Mouse (Mus musculus): ENCODE data around the gene Ablim1.

Ablim1 gene

DNA sequence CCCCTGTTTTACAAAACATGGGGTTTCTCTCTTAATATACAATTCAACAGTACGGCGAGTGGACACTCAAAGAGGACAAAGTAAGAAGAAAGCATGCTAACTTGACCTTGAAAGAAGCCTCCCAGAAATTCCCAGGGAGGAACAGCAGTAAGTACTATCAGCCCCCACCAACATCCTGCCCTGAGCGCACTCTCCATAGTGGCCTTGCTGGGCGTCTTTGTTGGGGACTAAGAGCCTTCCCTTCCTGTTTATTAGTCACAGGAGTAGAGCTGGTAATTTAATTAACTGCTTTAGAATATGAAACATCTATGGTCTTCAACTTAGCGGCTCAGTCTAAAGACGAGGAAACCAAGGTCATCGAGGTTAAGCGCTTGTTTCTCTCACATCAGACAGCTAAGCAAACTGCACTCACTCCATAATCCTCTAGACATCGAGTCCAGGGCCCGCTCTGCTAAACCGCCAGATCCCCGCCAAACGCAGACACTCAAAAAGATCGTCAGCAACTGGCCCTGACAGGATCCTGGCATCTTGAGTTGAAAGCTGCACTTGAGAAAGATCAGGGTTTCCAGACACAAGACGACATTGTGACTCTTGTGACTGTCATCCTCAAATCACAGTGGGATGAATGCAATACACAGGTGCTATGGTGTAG lies 50.3 kb downstream of the Ablim1 start:
- no peak for DNase-seq (ENCODE audit: low spot score in 2 of 2)

DNA sequence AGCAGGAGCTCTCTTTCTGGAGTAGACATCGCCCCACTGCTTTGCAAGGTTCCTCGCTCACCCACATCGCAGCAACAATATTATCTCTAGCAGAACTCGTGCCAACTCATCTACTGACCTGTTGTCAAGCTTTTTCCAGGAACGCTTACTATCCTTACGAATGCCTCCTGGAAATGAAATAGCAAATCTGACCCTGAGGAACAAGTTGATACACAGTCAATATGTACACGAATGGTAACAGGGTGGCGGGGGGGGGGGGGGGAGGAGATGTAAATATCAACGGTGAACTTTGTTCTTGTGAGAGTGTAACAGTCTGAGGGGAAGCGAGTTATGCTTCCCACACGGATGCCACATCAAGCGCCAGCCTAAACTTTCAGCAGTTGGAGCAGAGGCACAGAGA lies 56.9 kb downstream of the Ablim1 start:
- DNase-seq (ENCODE audit: low spot score in 2 of 2) = no peak

DNA sequence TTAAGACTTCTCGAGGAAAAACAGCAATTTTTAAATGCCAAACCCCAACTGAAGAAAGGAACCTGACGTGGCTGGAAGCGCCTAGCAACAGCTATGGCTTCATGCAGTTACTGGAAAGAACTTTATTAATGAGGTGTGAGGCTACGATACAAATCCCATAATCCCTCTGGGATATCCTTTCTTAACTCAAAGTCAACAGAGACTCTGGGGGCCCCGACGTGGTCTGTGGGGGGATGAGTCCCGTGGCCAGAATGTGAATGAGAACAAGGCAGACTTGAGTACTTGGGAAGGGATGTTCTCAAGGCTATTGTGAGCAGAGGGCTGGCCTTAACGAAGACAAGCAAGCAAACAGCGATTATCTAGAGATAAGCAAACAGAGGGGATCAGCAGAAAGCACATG lies 58.1 kb downstream of the Ablim1 start:
- DNase-seq (ENCODE audit: low spot score in 2 of 2) = no peak

DNA sequence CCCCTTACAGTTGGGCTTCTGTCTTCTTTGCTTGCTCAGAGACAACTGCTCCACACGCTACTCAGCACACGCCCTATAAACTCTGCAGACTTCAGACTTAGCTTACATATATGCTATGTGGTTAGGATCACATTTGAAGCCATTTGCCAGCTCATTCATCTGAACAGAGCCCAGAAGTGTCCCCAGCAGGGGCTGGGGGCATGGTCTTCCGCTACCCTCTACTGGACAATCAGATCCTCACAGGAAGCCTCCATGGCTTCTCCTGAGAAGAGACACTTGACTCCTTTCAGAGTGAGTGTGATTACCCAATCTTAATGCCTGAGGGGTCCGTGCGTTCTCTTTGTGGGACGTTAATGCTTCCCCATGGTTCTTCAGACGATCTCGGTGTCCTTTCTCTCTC lies 59.6 kb downstream of the Ablim1 start:
- DNase-seq (ENCODE audit: low spot score in 2 of 2) = no peak

DNA sequence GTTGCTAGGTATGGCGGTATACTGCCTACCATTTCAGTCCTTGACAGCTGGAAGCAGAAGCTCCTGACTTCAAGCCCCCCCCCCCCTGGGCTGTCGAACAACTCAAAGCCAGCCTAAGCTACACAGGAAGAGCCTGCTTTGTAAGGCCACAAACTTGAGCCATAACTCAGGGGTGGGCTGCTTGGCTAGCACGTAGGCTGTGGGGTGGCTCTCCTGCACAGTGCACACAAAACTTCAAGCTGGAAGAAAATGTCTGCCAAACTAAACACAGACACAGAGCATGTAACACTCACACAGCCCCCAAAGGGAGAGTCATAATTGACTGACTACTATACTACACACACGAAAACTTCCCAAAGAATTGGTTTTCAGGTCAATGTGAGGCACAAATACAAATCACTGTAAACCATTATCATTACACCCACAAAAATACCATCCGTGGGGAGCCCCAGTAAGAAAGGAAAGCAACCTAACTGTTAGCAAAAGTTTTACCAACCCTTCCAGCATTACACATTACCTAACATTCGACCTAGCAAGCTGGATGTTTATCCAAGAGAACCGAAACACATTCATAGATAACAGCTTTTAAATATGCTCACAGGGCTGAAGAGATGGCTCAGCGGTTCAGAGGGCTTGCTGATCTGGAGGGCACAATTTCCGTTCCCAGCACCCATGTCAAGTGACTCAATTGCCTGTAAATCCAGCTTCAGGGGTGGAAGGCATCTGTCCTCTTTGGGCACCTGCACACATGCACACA lies 61.8 kb downstream of the Ablim1 start:
- no peak for DNase-seq (ENCODE audit: low spot score in 2 of 2)

DNA sequence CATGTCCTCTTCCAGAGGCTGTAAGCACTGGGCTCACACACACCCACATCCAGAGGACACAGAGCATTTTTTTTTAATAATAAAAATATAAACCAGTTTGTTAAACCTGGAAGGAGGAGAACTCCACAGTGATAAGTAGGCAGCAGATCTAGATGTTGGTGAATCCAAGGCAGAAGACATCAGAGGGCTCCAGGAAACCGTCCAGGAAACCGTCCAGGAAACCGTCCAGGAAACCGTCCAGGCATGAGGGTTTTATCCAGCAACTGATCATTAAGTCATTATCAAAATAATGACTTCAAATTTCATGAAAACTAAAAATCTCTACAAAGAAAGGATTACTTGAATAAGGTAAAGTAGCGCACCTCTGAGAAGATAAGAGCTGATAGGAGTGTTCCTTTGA lies 65.9 kb downstream of the Ablim1 start:
- DNase-seq (ENCODE audit: low spot score in 2 of 2) = no peak

DNA sequence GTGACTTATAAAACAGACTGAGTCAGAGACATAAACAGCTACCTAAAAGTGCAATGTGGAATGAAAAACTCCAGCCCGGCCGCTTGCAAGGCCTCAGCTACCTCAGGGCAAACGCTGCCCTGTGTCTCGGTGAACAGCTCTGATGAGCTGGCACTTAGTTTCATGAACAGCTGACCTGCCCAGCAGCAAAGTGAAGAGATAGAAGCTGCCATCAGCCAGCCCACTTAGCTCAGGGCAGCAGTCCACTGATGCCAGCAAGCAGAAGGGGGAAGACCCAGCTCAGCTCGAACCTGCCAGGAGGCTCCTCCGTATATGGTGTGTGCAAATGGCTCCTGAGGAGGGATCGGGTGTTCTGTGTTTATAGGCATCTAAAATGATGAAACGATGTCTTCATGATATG lies 67.5 kb downstream of the Ablim1 start:
- no peak for DNase-seq (ENCODE audit: low spot score in 2 of 2)

DNA sequence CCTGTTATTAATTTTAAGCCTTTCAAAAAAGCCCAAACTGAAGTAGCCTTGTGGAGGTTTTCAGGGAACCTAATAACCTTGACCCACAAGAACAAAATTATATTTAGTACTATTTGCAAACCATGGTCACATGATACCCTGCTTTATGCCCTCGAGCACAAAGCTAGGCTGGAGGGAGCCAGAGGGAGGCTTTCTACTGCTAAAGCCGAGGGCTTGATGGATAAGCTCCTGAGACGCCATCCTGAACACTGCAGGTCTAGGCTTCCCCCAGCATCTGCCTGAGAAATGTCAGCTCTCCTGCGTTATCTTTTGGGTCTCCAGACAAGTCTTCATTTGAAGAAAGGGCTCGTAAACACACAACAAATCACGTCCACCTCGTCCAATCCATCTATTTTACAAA lies 70.4 kb downstream of the Ablim1 start:
- no peak for DNase-seq (ENCODE audit: low spot score in 2 of 2)

DNA sequence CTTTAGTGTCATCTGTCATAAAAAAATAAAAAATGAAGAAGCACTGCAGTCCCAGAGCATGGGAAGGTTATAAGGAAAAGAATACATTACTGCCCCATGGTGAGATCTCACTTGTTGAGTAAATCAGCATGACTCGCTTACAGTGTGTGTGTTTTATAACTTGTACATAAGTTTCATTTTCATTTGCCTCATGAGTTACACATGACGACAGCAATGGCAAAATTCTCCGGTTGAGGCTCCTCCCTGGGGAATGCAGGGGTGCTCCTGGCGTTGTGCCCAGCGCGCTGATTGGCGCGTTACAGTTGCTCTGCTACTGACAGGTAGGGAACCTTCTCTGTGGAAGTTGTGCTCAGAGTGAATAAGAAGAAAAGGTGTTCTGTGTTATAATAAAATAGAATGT lies 71.1 kb downstream of the Ablim1 start:
- no peak for DNase-seq (ENCODE audit: low spot score in 2 of 2)

DNA sequence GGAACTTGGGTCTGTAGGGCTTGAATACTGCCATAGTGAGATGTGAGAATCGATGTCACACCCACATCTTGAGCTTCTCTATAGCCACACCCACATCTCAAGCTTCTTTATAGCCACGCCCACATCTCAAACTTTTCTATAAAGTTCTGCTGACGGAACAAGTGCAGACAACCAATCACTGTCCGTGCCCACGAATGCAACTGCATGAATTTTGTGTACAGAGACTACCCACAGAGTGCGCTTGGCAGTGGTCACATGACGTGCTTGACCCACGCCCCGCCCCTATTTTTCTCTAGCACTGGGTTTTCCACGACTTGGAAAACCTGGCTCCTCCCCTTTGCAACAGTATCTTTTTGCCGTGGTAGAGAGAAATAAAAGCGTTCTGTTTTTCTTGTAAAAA lies 71.5 kb downstream of the Ablim1 start:
- no peak for DNase-seq (ENCODE audit: low spot score in 2 of 2)

DNA sequence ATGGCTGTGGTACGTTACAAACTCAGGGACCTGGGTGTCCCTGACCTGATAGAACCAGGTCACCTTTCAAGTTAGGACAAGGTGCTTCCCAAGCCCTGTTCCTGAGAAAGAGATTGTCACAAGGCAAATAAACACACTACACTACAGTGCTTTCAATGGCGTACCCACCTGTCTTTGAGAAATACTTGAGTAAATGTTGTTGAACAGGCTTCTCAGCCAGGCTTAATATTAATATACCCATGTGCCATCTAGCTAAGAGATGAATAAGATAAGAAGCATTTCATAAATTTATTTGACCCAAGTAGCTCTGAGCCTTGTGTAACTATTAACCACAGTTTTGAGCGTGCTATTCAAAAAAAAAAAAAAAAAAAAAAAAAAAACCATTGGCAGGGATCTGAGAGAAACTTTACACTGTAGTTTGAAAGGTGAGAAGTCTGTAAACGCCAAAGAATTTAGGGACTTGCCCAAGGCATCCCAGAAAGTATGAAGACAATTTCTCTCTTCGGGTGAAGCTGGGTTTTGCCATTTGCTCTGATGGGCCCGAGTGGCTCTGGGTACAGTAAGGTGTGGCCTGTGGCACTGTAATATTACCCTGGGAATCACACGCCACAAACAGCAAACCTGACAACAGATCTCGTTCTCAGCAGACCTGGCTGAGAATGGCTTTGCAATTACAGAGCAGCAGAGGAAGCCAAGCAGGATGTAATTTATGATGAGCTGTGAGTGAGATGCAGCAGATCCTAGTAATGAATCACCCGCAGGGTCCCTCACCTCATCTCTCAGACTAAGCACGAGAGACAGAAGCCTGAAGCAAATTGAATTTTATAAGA lies 73.1 kb downstream of the Ablim1 start:
- no peak for DNase-seq (ENCODE audit: low spot score in 2 of 2)

DNA sequence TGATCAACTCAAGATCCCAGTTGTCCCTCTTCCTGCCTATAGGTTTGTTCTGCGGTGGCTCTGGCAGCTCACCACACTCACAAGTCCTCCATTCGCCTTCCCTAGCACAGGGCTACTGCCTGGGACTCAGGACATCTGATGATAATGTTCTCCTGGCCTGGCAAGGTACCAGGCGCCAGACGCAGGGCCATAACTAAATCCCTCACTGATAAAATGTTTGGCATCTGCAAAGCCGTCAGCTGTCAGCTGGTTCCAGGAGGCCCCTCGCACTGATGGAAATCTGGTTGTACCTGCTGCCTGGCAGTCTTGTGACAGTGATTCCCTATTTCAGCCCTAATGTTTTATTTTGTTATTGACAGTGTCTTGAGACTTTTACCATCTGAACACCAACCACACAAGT lies 74.5 kb downstream of the Ablim1 start:
- DNase-seq (ENCODE audit: low spot score in 2 of 2) = no peak

DNA sequence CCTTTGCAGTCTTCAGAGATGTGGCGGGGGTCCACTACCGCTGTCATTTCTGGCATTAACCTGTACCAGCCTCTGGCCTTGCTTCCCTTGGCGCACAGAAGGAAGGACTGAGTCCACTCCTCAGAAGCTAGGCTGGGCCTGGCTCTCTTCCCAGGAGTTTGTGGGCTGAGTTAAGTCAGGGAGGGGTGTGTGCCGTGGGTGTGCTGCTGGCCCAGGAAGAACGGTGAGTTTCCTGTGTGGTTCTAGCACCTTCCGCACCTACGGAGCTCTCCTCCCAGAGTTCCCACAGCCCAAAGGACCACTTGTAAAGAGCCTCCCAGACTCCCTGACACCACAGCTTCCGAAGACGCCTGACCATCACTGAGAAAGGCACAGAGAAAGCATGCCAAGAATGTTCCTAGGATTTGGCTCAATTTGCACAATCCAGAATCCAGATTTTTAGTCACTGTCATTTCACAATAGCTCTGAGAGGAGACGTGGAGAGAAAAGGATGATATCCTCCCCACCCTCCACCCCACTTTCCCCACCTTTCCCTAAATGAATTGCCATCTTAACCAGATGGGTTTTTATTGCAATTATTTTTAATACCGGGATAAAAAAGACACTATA lies 75.4 kb downstream of the Ablim1 start:
- DNase-seq (ENCODE audit: low spot score in 2 of 2) = peak; percentile 54 to 65

DNA sequence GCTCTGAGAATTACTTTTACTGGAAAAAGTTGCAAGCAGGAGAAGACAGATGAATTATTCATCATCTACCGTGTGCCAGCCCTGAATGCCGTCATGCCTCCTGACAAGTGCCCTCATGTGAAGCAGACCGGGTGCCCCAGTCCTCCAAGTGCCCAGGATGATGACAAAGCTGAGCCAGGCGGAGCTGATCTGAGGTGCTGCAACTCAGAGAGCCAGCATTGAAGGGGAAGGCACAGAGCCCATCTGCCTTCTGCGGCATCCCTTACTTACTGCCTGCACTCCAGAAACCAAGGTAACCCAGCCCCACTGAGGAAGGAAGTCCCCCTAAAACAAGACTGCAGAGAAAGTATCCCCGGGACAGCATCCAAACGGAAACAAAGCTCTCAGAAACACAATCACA lies 76.3 kb downstream of the Ablim1 start:
- DNase-seq (ENCODE audit: low spot score in 2 of 2) = no peak

DNA sequence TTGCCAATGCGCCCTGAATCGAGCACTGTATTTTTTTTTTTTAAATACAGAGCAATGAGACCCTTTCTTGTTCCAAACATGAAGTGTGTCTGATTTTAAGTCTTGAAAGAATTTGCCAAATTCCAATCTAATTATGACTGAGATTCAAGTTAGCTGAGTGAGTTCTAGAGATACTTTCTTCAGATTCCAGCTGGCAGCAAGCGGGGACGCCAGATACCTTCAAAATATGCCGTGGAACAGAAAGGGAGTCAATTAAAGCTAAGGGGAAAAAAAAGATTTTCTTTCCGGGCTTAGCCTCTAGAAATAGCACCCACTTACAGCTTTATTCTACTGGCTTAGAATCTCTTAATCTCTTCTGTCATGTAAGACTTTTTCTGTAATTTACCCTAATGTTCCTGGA lies 77.2 kb downstream of the Ablim1 start:
- DNase-seq (ENCODE audit: low spot score in 2 of 2) = no peak

DNA sequence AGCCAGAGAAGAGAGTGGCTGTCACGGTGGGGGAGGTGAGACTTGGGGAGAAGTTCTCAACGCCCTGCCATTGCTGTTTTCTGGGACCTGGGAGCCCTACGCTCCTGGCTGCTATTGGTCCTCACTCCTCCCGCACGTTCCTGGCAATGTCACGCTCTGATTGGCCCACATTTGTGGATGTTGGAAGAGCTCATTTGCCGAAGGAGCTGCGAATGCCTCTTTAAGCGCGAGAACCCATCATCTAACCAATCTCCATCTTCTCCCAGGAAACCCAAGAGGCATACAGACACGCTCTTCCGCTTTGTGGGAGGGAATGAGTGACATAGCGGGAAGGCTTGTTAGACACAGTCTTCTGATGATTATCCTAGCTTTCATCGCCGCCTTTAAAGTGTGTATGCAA lies 78.1 kb downstream of the Ablim1 start:
- no peak for DNase-seq (ENCODE audit: low spot score in 2 of 2)

DNA sequence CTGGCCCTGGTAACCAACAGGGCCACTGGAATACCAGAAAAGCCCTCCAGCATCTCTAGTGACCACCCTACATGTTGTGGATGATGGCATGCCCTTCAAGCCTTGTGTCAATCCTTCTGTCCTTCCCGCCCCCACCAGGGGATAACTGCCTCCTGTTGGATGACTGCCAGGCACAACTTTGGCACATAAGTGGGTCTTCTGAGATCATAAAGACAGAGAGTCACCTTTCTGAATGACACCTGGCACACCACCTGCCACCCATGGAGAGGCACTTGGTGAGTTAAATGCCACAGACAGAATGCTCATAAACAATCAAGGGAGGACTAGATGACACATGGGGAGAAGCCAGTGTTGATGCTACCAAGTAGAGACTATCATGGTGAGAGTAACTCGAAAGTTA lies 78.8 kb downstream of the Ablim1 start:
- DNase-seq (ENCODE audit: low spot score in 2 of 2) = no peak

DNA sequence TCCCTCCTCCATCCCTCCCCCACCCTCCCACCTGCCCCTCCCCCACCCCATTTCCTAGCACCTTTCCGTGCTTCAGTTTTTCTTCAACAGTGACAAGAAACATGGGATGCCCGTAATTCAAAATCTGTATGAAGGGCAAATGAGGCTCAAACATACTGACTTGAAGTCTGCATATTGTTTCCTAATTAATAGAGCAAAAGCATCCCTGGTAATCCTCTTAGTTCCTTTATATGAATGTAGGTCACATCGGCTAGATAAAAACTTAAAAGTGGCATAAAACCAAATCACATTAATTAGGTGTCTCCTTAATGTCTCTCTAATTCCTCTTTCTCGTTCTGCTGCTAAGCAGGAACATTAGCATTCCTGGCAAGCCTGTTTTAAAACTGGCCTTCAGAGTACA lies 83.7 kb downstream of the Ablim1 start:
- DNase-seq (ENCODE audit: low spot score in 2 of 2) = no peak

DNA sequence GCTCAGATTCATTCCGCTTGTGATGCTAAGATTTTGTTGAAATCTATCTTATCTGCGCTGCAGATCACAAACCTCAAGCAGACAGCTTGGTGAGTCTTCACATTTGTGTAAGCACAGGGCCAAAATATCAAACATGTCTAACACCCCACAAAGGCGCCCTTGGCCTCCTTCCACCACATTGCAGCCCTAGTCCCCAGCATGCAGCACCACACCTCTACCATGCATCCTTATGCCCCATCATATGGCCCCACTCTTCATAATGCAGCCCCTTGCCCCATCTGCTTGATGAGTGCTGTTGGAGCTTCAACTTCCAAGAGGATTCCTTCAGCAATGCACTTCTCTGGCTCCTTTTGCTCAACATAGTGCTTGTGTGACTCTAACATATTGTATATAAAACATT lies 85.6 kb downstream of the Ablim1 start:
- DNase-seq (ENCODE audit: low spot score in 2 of 2) = no peak

DNA sequence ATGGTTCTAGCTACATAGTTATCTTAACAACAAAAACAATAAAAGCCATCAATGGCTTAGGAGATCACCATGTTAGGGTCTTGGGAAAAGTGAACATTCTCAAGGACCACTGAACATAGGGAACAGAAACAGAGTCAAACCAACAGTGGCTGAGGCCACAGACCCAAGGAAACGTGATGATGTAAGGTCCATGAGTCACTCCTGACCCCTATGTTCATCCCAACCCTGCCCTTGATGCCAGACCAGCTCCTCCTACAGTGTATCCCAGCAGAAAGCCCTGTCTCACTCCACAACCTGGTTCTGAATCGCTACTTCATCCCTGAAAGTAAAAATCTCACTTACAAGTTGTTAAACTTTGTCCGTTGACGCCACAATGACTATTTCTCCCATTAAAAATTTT lies 86.1 kb downstream of the Ablim1 start:
- no peak for DNase-seq (ENCODE audit: low spot score in 2 of 2)

DNA sequence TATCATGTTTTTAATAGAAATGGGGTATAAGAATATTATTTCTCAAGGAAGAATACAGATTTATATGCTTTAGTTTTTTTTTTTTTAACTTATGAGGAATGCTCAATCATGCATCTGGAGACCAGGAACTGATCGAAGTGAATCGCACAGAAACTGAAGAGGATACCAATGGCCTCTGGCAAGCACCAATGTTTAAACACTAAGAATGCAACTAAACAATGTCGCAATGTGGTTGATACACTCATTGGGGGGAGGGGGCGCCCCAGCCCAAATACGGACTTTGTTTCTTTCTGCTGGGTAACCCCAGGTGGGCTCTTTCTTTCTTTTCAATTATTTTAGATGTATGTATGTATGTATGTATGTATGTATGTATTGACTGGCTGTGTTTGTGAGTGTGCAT lies 90.3 kb downstream of the Ablim1 start:
- no peak for DNase-seq (ENCODE audit: low spot score in 2 of 2)

DNA sequence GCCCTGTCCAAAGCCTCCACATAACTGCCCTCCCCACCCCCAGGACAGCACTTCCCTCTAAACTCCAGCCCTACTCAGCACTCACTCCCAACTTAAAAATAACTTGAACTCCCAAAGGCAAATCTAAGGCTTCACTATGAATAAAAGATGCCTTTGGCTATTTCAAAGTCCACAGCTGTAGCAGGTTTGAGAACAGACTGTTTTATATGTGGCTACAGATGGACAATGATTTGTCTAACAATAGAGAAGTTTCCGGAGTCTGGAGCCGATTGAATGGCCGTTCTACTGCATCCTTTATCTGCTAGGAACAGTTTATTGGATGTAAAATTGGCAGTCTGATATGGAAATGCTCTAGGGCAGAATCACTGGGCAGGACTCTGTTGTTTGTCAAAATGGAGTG lies 91.0 kb downstream of the Ablim1 start:
- no peak for DNase-seq (ENCODE audit: low spot score in 2 of 2)

DNA sequence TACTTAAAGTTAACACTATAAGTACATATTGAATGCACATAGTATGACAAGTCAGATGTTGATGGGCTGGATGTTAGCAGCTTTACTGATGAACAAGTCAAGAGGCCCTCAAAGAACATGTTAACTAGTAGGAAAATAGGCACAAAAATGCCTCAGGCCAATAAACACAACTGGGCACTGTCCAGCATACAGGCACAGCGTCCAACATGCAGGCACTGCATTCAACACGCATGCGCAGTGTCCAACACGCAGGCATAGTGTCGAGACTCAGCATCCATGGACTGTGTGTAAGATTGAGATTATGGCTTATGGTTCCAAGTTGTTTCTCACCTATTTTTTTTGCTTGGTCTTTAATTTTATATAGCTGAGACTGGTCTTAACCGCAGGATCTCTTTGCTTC lies 92.1 kb downstream of the Ablim1 start:
- no peak for DNase-seq (ENCODE audit: low spot score in 2 of 2)
